Mouse (Mus musculus) B cell, adult 2 months (primary cell): ENCODE results near the gene Slc48a1.
A peak's percentile ranks its signal among the peaks of the same experiment; 100 is the strongest.

Experiments used
- DNase-seq, 2 experiments: peaks; one replicate each; pipeline ENCODE4 v3.0.0; 2022

Slc48a1 gene

DNA sequence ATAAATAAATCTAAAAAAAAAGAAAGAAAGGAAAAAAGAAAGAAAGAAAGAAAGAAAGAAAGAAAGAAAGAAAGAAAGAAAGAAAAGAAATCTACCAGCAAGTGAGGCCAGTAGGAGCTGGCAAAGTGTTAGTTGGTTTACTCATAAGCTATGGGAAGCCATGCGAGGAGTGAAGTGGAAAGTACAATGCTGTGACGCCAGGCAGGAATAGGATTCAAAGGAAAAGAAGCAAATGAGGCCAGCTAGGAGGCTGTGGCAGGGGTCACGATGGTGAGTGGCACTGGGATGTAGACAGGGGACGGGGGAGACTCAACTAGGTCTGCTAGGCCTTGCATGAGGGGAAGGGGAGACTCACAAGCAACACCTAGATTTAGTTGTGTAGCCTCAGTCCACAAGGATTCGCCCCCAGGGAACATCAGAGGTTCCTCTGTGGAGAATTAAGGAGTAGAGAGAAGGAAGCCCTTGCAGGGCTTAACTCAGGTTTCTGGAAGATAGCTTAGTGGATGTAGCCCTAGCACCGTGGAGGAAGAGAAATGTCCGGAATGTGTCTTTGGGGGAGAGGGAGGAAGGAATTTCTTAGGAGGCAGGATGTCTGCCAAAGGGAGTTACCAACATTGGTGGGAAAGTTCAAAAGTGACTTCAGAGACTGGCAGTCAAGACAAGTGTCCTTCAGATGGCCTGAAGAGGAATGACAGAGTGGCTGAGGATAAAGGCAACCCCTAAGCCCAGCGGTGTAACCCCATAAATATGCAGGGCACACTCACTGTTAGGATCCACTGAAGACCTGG, at the start of gene Slc48a1:
Gene Slc48a1, plus strand, starts transcription at position 210 of the 788 bp plus-strand sequence.
- no peak for DNase-seq

DNA sequence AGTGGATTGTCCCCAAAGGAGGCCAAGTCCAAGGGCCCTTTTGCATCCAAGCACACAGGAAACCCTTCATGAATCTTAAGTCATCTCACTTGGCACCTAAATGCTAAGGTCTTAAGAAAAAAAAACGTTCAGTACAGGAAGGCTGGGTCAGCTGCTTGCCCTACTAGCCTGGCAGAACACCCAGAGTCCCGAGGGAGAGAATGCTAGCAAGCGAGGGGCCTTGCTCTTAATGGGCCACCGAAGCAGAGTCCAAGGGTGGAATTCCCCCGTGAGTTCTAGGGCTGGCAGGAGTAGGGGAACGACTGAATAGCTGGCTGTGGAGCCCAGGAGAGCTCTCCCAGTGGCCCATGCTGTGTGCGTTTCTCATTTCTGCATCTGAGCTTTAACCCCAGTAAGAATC, 49.5 kb upstream of the Slc48a1 start:
- DNase-seq = no peak

DNA sequence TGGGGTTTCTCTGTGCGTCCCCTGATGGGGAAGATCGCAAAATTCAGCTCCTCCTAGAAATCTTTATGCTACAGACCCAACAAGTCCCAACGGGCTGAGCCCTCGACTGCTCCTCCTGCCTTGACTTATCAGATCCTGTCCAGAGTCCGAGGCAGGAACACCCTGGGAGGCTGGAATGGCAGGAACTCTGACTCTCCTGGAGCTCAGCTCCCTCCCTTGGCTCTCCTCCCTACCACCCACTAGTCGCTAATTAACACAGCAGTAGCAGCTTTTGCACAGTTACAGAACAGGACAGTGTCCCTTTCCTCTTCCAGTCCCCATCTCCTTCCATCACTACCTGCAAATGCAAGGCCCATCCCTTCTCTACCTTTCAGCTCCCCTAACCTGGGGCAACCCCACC, 48.0 kb upstream of the Slc48a1 start:
- no peak for DNase-seq

DNA sequence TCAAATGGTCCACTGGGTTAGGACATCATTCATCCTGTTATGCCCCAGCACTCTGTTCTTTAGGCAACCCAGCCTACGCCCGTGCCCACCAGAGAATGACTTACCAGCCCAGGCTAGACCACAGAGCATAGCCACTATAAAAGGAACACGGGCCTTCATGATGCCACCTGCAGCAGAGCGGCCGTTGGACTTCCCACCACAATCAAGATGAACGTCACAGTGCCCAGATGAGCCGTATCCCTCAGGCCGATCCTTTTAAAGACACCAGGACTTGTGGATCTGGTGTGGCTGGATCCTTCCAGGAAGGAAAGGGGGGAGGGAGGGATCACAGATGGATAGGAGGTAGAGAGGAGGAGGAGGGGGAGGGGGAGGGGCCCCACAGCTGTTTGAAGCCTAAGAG, 47.2 kb upstream of the Slc48a1 start, which contains the start of gene Endou:
Gene Endou, minus strand, starts transcription at position 229 of the 400 bp plus-strand sequence.
- DNase-seq = no peak

DNA sequence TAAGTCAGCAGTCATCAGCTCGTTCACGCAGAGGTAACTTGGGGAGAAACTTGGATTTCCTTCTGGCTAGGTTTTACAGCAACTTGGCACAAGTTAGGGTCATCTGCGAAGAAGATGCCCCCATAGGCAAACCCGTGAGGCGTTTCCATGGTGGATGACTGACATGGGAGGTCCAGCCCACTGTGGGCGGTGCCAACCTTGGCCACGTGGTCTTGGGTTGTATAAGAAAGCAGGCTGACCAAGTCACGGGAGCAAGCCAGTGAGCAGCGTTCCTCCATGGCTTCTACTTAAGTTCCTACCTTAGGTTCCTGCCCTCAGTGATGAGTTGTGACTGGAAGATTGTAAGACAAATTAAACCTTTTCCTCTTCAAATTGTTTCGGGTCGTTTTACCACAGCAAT, 46.3 kb upstream of the Slc48a1 start:
- no peak for DNase-seq

DNA sequence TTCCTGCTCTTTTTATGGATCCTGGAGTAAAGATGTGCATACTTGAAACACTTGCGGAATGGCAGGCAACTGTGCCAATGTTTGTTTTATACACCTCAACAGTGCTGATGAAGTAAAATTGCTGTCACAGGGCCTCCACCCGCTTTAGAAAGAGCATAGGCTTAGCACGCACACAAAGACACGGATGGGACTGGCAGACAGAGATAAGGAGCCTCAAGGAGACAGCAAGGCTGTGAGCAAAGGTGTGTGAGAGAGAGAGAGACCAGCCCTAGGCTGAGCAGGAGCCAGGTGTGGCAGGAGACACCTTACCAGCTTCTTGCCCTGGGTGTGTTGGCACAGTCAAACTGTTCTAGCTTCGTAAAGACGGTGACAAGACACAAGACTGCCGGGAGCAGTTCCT, 39.4 kb upstream of the Slc48a1 start:
- DNase-seq = no peak

DNA sequence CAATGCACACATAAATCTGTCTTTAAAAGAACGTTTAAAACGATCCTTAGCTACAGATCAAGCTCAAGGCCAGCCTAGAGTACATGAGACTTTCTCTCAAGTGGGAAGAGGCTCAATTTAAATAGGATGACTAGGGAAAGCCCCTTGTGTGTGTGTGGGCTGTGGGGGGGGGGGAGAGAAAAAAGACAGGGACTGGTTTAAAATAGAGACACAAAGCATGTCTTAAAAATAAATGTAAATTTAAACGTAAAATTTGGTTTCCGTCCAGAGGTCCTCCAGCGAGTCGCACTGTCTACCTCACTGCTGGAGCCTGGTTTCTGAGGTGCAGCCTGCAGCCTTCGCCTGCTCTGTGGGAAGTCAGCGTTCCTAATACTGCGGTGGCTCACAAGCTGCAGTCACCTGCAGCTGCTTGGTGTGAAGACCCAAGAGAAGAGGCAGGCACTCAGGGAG, 38.0 kb upstream of the Slc48a1 start:
- DNase-seq = no peak

DNA sequence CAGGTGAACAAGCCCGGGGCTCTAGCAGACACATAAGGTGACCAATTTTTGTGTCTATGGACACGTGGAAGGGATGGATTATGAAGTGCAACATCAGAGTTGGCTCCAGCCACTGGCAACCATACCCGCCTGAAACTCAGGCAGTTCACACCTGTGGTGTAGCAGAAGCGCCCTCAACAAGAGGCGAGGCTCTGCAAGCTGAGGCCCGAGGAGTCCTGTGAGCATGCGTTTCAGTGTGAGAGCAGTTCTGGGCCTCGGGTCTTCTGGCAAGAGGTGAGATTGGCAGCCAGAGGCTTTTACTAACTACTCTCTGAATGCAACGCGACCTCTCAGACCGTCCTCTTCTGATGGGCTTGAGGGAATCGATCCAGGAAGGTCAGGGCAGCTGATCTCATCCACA, 36.7 kb upstream of the Slc48a1 start:
- DNase-seq = no peak

DNA sequence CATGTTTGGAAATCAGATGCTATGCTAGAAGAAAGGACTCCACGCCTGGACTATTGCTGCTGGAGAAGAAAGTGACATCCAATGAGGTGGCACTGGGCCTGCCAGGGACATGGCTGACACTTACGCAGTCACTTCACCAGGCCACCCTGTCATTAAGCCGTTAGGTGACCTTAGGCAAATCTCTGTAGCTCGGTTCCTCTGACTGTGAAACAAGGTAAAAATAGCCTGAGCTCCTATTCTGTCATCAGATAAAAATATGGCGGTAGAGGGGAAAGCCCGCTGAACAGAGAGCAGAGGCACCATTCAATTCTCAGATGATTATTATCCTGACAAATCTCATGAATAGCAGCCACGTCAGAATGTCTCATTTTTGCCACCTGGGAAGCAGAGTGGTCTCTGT, 36.2 kb upstream of the Slc48a1 start:
- peak; percentile 58 to 59 for DNase-seq

DNA sequence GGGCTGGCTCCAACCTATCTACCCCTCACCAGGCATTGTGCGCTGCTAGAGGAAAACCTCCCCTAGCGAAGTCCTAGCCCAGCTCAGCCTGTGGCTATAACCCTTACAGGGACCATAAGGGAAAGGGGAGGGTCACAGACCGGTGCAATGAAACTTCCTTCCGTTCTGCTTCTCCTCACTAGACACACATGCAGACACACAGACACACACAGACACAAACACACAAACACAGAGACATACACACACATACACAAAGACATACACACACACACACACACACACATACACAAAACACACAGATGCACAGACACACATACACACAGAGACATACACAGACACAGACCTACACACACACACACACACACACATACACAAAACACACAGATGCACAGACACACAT, 35.7 kb upstream of the Slc48a1 start:
- no peak for DNase-seq

DNA sequence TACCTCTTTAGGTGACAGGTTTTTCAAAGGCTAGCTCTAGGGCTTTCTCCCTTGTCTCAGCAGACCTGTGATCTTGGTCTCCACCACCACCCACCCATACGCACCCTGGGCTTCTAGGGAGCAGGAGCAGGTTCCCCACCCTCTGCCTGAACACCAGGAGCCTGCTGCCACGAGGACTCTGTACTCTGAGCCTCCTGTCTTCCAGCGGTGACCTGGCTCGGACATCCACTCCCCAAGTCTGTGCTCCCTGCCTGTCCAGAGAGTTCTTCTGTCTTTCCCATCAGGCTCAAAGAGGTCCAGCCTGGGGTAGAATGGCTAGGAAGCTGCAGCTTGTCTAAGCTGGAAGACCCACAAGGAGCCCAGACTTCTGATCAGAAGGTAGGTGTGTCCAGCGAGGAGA, 35.1 kb upstream of the Slc48a1 start:
- DNase-seq = no peak

DNA sequence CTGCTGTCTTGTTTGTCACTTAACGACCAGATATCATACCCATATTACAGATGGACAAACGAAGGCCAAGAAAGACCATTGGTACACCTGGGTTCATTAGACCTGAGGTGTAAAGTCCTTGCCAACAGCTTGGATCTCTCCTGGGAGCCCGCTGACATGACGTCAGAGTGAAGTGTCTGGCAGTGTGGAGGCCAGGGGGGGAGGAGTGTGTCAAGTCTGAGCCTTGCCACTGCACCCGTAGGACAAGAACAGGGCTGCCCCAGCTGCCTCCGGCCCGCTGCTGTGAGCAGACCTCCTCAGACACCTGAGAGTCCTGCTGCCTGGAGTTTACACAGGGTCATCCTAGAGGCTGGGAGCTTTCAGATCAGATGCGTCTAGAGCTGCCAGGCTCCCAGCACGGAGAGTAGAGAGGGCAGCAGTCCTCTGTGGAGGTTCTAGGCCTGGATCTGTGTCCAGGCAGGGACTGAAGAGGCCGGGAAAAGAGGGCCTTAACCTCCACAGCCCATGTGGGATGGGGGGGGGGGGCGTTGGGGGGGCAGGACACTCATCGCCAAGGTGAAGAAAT, 34.3 kb upstream of the Slc48a1 start:
- DNase-seq = peak in 1 of 2 experiments; percentile 33

DNA sequence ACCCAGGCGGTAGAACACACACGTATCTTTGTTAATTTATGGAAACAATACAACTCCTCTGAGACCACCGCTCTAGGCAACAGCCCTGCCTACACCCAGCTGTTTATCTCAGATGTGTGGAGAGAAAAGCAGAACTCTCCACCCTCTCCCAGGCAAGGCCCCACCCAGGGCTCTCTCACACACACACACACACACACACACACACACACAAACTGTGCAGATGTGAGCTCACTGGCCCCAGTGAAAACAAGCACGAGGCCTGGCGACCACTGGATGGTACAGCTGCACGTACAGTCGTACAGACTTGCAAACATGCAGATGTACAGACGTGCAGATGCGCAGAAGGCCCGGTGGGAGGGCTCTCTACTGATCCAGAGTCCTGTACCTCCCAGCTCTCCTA, 33.4 kb upstream of the Slc48a1 start:
- peak; percentile 75 to 77 for DNase-seq

DNA sequence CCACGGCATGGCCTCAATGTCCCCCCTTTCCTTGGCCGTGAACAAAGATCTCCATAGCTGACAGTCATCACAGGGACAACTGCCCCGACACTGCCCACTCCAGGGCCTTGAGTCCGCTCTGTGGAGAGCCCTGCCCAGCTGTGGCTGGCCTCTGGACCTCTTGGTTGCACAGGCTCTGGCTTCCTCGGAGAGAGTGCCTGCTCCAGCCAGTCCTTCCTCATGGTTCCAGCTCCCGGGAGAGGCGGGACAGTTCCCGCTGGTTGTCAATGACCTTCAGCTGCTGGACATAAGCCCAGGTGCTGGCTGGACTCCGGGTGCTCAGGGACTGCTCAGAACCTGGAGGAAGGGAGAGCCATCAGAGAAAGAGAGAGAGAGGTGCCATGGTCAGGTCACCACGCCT, 33.0 kb upstream of the Slc48a1 start:
- no peak for DNase-seq

DNA sequence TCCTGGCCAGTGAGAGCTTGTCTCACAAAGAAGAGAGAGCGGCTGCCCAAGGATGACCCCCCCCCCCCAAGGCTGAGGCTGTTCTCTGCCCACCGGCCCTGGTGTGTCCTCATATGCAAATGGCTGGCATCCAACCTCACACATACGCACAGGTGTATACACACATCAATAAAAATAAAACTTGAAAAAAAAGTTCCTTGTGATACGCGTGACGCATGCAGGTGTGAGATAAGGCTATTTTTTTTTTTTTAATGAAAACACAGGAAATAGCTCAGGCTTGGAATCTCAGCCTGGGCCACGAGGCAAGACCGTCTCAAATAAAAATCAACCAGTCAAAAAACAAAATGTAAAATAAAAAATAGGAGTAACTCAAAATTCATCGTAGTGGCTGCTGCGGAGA, 32.0 kb upstream of the Slc48a1 start:
- DNase-seq = no peak

DNA sequence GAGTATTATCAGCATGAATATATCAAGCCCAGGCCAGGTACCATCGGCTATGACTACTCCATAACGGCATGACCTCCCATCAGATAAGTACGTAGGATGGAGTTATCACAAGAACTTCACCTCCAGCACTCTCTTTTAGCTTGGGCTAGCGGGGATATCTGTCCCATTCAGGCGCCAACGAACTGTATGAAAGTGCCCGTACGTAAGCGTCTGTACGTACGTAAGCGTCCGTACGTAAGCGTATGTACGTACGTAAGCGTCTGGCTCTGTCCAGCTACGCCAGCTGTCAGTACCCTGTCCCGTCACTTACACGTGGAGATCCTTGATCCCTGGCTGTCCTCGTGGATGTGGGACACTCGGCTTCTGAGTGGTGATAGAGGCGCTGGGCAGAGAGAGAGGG, 31.6 kb upstream of the Slc48a1 start:
- DNase-seq = no peak

DNA sequence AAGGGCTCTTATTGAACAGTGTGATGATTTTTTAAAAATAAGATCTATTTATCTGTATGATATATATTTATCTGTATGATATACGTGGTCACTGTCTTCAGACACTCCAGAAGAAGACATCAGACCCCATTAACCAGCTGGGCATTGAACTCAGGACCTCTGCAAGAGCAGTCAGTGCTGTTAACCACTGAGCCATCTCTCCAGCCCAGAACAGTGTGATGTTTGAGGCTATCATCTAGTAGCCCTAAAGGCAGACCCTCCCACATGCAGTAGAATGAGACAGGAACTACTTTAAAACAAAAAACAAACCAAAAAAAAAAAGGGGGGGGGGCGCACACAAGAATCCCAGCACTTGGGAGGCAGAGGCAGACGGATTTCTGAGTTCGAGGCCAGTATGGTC, 30.8 kb upstream of the Slc48a1 start:
- no peak for DNase-seq

DNA sequence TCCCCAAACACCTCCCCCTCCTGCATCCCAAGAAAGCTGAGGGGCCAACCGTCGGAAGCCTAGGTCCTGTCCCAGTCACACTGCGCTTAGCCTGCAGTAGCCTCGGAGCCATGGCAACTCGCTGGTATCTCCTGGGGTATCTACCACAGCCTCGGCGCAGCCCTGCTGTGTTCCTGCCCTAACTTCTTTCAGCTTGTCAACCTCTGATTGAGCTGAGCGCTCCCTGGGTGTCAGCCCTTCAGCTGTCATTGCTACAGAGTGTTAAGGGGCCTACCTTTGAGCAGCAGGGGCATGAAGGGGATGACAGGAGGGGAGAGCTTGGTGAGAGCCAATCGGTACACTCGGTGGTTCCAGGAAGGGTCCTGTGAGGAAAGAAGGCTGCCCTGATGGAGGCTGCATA, 30.0 kb upstream of the Slc48a1 start:
- no peak for DNase-seq

DNA sequence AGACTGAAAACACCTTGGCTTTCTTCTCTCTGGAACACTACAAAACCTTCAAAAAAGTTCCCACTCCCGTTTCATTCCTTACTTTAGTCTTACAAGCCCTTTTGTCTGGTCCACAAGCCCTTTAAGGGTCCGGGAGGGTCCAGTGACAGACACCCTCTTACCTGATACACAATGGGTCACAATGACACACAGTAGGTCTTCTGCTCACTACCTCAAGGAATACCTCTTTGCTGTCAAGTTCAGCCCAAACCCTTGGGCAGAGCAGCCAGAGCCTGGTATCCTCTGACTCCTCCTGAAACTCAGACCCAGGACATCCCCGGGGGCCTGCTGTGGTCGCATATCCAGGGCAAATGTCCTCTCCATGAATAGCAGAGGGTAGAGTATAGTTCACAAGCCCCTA, 29.4 kb upstream of the Slc48a1 start:
- no peak for DNase-seq

DNA sequence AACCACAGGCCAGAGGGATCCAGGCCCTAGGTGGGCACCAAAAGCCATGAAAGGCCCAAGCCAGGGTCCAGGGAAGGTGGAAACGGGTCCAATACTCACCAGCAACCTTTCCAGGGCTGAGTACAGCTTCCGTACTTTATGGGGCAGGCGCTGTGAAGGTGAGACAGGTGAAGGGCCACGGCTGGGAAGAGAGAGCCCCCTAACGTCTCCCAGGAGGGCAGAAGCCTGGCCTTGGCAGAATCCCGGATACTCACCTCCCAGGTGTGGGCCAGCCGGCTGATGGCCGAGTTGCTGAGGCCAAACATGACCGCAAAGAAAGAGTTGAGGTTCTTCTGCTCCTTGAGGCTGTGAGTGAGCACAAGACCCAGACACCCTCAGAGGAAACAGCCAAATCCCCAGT, 28.9 kb upstream of the Slc48a1 start:
- no peak for DNase-seq

DNA sequence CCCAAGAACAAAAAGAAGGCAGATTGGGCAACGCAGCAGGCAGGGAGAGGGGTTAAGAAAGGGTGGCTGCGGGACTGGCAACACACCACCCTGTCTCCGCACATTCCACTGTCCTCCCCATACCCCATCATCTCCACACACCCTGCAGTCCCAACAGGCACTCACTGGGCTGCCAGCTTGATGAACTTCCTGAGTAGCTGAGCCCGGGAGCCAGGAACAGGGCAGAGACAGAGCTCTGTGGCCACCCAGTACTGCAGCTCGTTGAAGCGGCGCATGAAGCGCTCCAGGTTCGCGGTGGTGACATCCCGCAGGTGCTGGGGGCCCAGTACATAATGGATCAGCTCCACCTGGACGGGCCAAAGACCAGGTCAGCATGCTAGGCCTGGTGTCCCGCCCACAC, 28.5 kb upstream of the Slc48a1 start:
- peak in 1 of 2 experiments; percentile 22 for DNase-seq

DNA sequence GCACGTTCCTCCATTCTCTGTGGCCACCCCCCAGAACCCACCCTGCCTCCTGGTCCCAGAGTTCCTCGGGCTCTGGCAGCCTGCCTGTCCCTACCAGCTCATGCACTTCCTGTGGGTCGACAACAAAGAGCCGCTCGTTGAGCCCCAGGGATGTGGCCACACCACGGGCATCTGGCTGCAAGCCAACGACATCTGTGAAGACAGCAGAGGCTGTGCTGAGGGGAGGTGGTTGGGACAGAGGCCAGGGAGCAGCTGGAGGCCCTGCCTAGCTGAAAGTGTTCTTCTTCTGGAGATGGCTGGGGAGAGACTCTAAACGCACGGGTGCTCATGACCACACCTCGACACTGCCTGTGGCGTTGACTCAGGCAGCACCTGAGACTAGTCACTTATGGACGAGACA, 27.6 kb upstream of the Slc48a1 start:
- peak; percentile 45 to 47 for DNase-seq

DNA sequence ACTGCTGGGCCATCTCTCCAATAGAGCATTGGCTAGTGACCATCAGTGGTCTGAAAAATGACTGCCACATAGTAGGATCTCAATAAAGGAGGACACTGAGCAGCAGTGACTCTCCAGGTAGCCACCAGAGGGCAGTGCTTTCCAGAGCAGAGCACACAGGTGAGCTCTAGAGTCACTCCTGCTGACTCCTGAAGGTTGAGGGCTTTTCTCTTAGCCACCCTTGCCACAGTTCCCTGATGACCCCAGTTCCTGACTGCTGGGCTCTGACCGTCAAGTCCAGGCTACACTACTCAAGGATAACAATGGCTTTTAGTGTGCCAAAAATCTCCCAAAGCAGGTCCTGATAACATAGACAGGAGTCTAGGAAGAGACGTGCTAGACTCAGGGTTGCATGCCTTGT, 26.6 kb upstream of the Slc48a1 start:
- DNase-seq = peak; percentile 59 to 61

DNA sequence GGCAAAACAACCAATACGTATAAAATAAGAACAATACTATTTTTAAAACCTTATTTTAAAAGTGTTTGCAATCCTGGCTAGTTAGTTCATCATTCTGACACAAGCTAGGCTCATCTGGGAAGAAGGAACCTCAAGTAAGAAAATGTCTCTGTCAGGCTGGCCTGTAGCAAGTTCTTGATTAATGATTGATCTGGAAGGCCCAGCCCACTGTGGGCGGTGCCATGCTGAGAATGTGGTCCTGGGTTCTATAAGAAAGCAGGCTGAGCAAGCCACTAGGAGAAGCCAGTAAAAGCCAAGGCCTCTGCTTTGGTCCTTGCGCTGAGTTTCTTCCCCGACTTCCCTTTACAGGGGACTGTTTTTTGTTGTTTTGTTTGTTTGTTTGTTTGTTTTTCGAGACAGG, 25.8 kb upstream of the Slc48a1 start:
- DNase-seq = no peak

DNA sequence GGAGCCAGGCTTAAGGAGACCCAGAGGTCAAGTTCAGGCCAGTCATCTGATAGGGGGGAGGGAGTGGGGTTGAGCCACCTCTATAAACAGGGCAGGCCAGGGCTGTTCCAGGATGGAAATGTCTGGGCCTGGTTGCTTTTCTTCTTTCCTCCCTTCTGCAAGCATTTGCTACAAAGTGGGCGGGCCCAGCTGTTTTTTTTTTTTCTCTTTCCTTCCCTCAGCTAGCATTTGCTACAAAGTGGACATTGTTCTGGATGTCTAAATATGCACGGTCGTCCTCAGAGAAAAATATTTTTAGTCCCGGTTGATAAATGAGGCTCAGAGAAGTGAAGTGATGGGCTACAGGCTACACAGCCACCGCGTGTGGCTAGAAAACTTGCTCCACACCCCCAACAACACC, 23.8 kb upstream of the Slc48a1 start:
- DNase-seq = no peak
